Mouse (Mus musculus): ENCODE measurements around the gene Ak6.

DNA sequence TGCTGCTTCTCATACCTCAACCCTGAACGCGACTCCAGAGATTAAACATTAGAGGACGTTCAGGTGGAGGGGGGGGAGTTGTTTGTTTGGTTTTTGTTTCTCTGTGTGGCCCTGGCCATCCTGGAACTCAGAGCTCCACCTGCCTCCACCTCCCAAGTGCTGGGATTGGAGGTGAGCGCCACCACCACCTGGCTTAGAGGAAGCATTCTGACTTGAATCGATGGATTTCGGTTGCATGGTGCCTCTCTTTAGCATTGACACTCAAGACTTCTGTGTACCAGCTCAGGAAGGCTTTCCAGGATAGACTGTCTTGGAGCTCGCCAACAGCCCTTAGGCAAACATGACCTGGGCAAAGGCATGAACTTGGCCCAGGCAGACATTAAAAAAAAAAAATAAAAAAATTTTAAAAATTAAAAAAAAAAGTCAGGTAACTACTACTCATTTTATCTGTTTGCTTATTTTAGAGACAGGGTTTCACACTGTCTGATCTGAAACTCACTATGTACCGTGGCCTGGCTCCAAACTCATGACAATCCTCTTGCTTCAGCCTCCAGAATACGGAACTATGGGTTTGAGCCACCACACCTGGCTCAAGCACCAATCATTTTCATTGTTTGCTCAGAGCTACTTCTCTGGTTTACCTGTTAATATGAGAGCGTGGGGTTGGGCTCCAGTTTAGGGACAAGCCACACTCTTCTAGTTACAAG, 47.6 kb upstream of the Ak6 start:
- TF ChIP-seq POLR2A (IDR thresholded peaks at IDR 0.05; ENCODE audit: borderline replicate concordance, low read depth, low read length): no peak
- TF ChIP-seq CTCF (IDR thresholded peaks at IDR 0.05; ENCODE audit: low read depth, low read length): no peak
